Mouse (Mus musculus): ENCODE data around the gene Abhd2.

Gene Abhd2

GRCm38 (mm10) chr7:79272789-79273718 lies at the start of gene Abhd2:
Gene Abhd2, plus strand, starts transcription at chr7:79273199.
- peak; percentile 100 for DNase-seq (ENCODE audit: low spot score)

- DNase-seq (ENCODE audit: low spot score) = no peak
Measured at GRCm38 (mm10) chr7:79225477-79225876, 47.5 kb upstream of the Abhd2 start.

- DNase-seq (ENCODE audit: low spot score) = no peak
Measured at GRCm38 (mm10) chr7:79226172-79226571, 46.8 kb upstream of the Abhd2 start.

GRCm38 (mm10) chr7:79226834-79227486 lies 46.0 kb upstream of the Abhd2 start:
- no peak for DNase-seq (ENCODE audit: low spot score)

GRCm38 (mm10) chr7:79228471-79228870 lies 44.5 kb upstream of the Abhd2 start:
- peak; percentile 36 for DNase-seq (ENCODE audit: low spot score)

- no peak for DNase-seq (ENCODE audit: low spot score)
Measured at GRCm38 (mm10) chr7:79231577-79231976, 41.4 kb upstream of the Abhd2 start.

GRCm38 (mm10) chr7:79232048-79232447 lies 41.0 kb upstream of the Abhd2 start:
- no peak for DNase-seq (ENCODE audit: low spot score)

GRCm38 (mm10) chr7:79238741-79239140 lies 34.3 kb upstream of the Abhd2 start:
- peak; percentile 17 for DNase-seq (ENCODE audit: low spot score)

- no peak for DNase-seq (ENCODE audit: low spot score)
Measured at GRCm38 (mm10) chr7:79241931-79242625, 30.9 kb upstream of the Abhd2 start.

- no peak for DNase-seq (ENCODE audit: low spot score)
Measured at GRCm38 (mm10) chr7:79243236-79243635, 29.8 kb upstream of the Abhd2 start.

GRCm38 (mm10) chr7:79246039-79246670 lies 26.8 kb upstream of the Abhd2 start:
- peak; percentile 71 for DNase-seq (ENCODE audit: low spot score)

- DNase-seq (ENCODE audit: low spot score) = no peak
Measured at GRCm38 (mm10) chr7:79247408-79247807, 25.6 kb upstream of the Abhd2 start.

GRCm38 (mm10) chr7:79247881-79248389 lies 25.1 kb upstream of the Abhd2 start:
- no peak for DNase-seq (ENCODE audit: low spot score)

- no peak for DNase-seq (ENCODE audit: low spot score)
Measured at GRCm38 (mm10) chr7:79249581-79249980, 23.4 kb upstream of the Abhd2 start.

- no peak for DNase-seq (ENCODE audit: low spot score)
Measured at GRCm38 (mm10) chr7:79254248-79254888, 18.6 kb upstream of the Abhd2 start.

- no peak for DNase-seq (ENCODE audit: low spot score)
Measured at GRCm38 (mm10) chr7:79255350-79255749, 17.6 kb upstream of the Abhd2 start.

GRCm38 (mm10) chr7:79255752-79256151 lies 17.2 kb upstream of the Abhd2 start:
- no peak for DNase-seq (ENCODE audit: low spot score)

- no peak for DNase-seq (ENCODE audit: low spot score)
Measured at GRCm38 (mm10) chr7:79256716-79257115, 16.3 kb upstream of the Abhd2 start.

- no peak for DNase-seq (ENCODE audit: low spot score)
Measured at GRCm38 (mm10) chr7:79258981-79259542, 13.9 kb upstream of the Abhd2 start.

GRCm38 (mm10) chr7:79262478-79262877 lies 10.5 kb upstream of the Abhd2 start:
- DNase-seq (ENCODE audit: low spot score) = no peak

- no peak for DNase-seq (ENCODE audit: low spot score)
Measured at GRCm38 (mm10) chr7:79263776-79264175, 9.2 kb upstream of the Abhd2 start.

Data from MN1 (cell line).